Mouse (Mus musculus) myocyte (in vitro differentiated cells): ENCODE measurements around the gene Dlgap3.

Experiments used
- CEBPB ChIP-seq: IDR thresholded peaks from 2 replicates; pipeline ENCODE4 v1.6.1; 2011; ENCODE audit warnings: mild to moderate bottlenecking, moderate library complexity; ENCODE audit not compliant: poor library complexity, insufficient read depth, severe bottlenecking
- E2F4 ChIP-seq: IDR thresholded peaks from one replicate; pipeline ENCODE4 v1.6.1; 2011; ENCODE audit warnings: mild to moderate bottlenecking, control low read depth, moderate library complexity; ENCODE audit not compliant: insufficient read depth
- MAX ChIP-seq: IDR thresholded peaks from one replicate; pipeline ENCODE4 v1.6.1; 2011; ENCODE audit warnings: low read depth, mild to moderate bottlenecking, control low read depth
- POLR2A ChIP-seq: IDR thresholded peaks from one replicate; pipeline ENCODE4 v1.6.1; 2011; ENCODE audit warnings: low read depth, mild to moderate bottlenecking, control low read depth, moderate library complexity; ENCODE audit not compliant: insufficient read length
- POLR2AphosphoS2 ChIP-seq: IDR thresholded peaks from one replicate; pipeline ENCODE4 v1.6.1; 2011; ENCODE audit warnings: low read depth, control low read depth; ENCODE audit not compliant: insufficient read length
- REST ChIP-seq: IDR thresholded peaks from one replicate; pipeline ENCODE4 v1.6.1; 2011; ENCODE audit warnings: mild to moderate bottlenecking, control low read depth, moderate library complexity; ENCODE audit not compliant: insufficient read depth, insufficient read length
- SRF ChIP-seq: IDR thresholded peaks from one replicate; pipeline ENCODE4 v1.6.1; 2011; ENCODE audit warnings: low read depth; ENCODE audit not compliant: control insufficient read depth, insufficient read length
- USF1 ChIP-seq: IDR thresholded peaks from one replicate; pipeline ENCODE4 v1.6.1; 2011; ENCODE audit warnings: low read depth, mild to moderate bottlenecking, control low read depth, moderate library complexity

DNA sequence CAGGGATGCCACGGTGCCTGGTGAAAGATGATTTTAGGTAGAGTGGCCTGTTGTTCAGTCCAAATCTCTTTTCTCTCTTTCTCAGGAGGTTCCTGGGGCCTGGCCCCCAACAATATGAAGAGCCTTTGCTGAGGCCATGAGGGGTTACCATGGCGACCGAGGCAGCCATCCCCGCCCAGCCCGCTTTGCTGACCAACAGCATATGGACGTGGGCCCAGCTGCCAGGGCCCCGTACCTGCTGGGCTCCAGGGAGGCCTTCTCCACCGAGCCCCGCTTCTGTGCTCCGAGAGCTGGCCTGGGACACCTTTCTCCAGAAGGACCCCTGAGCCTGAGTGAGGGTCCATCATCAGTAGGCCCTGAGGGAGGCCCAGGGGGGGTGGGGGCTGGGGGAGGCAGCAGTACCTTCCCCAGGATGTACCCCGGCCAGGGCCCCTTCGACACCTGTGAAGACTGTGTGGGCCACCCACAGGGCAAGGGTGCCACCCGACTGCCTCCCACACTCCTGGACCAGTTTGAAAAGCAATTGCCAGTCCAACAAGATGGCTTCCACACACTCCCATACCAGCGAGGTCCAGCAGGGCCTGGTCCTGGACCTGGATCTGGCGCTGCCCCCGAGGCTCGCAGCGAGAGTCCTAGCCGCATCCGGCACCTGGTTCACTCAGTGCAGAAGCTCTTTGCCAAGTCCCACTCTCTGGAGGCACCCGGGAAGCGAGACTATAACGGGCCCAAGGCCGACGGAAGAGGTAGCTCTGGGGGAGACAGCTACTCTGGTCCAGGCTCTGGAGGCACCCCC, 25.7 kb downstream of the Dlgap3 start:
- no peak for TF ChIP-seq MAX
- no peak for TF ChIP-seq USF1
- no peak for TF ChIP-seq POLR2A
- TF ChIP-seq SRF: no peak
- no peak for TF ChIP-seq REST
- no peak for TF ChIP-seq CEBPB
- TF ChIP-seq E2F4: no peak
- no peak for TF ChIP-seq POLR2AphosphoS2
